Mouse (Mus musculus): Measurements from ENCODE around the gene Olfr901. TPM values are rescaled to one million over a fixed set of nuclear protein-coding genes. Genes with fewer than 3 reads are reported as not detected.
"Not testable (repeated sequence)": the region's sequence is repeated elsewhere in the genome, so short reads cannot be mapped to it uniquely, and the experiment has no call there.

Olfr901 gene
- not detected for total RNA-seq (2021)

DNA sequence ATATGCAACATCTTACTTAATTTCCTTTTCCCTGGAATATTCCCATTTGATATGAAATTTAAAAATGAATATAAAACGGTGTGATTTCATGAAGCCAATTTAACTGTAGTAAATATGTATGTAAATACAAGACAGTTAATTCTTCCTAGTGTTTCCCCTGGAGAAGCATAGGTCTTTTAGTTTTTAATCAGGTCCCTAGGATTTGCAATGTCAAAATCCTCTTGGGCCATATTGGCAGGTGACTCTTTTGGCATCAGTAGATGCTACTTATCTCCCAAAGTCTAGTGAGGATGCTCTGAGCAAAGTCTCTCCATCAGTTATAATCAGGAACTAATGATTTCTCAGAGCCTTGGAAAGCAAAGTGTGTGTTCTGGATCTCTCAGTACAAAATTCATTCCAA lies at the start of gene Olfr901:
TSS of gene Olfr901 (plus strand) at position 301 of the 400 bp plus-strand sequence.
- intact Hi-C loops (cut with DNase I), result no loop called here
- DNase-seq (ENCODE audit: extremely low spot score in 1 of 2, low spot score in 2 of 2), result no peak

DNA sequence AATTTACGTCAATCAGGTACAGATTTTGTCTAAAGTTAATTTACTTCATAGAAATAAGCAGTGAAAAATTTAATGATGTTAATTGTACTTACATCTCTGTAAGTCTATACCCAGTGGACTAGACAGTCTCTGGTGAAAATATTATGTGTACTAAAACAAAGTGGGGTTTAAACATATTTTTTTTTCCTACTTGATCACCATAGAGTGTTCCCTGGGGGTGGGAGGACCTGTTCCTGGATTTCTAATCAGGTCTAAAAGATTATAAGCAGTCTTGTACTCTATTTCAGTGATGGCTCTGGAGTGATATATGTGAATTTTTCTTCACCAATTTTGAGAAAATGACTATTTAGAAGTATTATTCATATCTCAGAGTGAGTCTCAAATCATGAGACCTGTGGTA lies 27.9 kb upstream of the Olfr901 start, which contains the start of gene Olfr147:
TSS of gene Olfr147 (plus strand) at position 301 of the 400 bp plus-strand sequence.
- intact Hi-C loops (cut with DNase I), result no loop called here
- DNase-seq (ENCODE audit: extremely low spot score in 1 of 2, low spot score in 2 of 2), result no peak

DNA sequence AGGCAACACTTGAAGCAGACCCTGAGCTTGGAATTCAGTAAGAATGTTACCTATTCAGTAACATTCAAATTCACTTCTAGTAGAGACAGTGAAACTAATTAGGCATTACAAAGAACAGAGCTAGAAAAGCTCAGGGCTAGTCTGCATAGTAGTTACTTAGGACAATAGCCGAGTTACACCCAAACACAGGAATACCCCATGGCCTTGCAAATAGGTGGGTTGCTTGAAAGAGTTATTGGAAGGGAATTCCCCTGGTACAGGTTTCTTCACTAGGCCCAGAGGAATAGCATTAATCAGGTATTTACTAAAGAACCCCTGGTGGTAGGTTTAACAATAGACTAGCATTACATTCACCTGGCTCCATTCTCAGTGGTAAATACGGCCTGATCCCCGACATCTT lies 21.8 kb upstream of the Olfr901 start:
- DNase-seq (ENCODE audit: extremely low spot score in 1 of 2, low spot score in 2 of 2); intact Hi-C loops (cut with DNase I): not testable (repeated sequence)

DNA sequence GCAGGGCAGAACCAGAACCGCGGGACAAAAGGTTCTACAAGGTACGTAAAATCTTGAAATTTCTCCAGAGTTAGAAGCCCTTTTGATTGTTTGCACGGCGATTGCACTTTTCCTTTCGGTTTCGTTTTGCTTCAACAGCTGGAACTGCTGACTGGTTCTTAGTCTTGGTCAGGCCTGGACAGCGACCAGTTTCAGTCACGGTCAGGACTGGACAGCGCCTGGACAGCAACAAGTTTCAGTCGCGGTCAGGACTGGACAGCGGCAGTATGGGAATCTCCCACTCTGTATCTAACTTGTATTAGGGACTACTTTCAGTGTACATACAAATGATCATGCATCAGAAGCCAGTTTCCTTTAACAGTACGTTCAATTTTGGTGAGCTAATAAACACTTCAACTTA lies 15.8 kb upstream of the Olfr901 start:
- DNase-seq (ENCODE audit: extremely low spot score in 1 of 2, low spot score in 2 of 2); intact Hi-C loops (cut with DNase I): not testable (repeated sequence)

DNA sequence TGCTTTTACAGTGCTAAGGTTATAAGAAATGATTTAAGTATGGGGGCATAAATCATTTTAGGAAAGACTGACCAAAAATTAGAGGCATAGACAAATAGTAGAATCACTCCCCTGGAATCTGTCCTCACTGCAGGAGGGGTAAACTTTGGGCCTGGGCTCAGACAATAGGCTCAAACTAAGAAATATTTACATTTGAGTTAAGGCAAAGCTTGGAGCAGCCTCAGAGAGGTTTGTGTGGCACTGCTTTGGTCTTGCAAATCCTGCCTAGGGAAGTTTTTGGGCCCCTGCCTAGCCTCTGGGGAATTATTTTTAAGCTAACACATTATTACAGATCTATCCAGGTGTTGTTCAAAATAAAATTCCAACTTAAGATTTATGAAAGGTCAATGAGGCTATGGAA lies 5.5 kb upstream of the Olfr901 start:
- intact Hi-C loops (cut with DNase I), result no loop called here

DNA sequence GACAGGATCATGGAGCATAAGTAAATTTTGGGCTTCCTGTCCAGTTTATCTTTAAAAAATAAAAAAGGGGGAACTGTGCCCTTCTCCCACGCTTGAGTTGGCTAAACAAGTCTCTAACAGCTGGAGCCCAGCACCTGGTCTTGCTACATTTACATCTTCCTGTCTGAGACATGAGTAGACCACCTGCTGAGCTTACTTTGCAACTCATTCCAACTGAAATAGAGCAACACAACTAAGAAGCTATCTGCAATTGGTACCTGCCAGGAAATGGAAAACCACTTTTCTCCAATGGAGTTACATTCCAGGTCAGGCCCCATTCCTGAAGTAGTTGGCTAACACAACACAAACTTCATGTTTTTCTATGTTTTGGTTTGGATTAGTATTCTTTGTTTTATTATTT lies 2.2 kb upstream of the Olfr901 start:
- intact Hi-C loops (cut with DNase I), result no loop called here
- DNase-seq (ENCODE audit: extremely low spot score in 1 of 2, low spot score in 2 of 2), result no peak

More for the DNA sequence above, 5.5 kb upstream of the Olfr901 start:
- no peak for DNase-seq (ENCODE audit: extremely low spot score in 1 of 2, low spot score in 2 of 2)

DNA sequence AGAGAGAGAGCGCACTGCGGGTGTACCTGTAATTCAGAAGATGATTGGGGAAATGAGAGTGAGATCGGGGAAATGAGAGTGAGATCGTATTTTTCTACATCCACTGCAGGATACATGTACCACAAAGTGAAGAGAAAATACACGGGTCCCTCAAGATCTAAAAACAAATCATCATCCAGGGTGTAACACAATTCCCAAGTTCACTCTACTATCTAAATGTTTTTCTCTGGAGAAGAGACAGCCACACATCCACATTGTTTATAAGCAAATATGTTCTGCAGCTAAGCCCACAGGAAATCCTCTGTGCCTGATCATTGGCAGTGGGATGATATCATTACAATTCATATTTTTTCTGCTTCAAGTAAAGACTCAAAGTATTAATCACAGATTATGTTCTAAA lies 18.1 kb downstream of the Olfr901 start, which contains the start of gene Olfr902:
TSS of gene Olfr902 (plus strand) at position 301 of the 400 bp plus-strand sequence.
- intact Hi-C loops (cut with DNase I), result no loop called here
- DNase-seq (ENCODE audit: extremely low spot score in 1 of 2, low spot score in 2 of 2), result no peak

DNA sequence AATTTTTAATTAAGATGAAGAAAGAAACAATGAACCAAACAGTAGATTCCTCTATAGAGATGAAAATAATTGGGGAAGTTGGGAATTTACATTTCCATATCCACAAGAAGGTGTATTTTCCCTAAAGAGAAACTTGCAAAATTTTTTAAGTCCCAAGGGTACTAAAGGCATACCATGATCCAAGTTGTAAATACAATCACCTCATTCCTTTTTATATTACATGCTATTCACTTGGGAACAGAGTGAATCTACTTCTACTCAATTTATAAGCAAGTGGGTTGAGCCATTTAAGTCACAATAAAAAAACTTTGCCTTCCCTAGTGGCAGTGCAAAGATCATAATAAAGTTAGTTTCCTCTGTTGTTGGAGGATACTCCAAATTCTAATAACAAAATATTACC lies 33.6 kb downstream of the Olfr901 start, which contains the start of gene Olfr904:
TSS of gene Olfr904 (plus strand) at position 301 of the 400 bp plus-strand sequence.
- intact Hi-C loops (cut with DNase I), result no loop called here
- no peak for DNase-seq (ENCODE audit: extremely low spot score in 1 of 2, low spot score in 2 of 2)

DNA sequence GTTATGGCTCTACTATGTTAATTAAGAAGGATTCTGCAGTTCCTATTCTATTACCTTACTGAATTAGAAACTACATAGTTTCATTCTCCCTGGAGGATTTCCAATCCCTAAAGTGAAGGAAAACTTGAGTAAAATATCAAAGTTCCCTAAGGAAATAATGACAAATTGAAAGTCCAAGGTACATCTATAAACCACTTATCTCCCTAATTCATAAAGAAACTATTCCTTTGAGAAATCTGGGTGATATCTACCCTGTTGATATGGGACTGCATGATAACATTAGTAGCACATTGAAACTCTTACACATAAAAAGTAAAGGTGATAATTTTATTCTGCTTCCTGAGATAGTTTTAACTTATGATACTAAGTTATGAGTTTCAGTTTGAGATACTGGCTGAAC lies 41.6 kb downstream of the Olfr901 start, which contains the start of gene Olfr905:
TSS of gene Olfr905 (plus strand) at position 301 of the 400 bp plus-strand sequence.
- intact Hi-C loops (cut with DNase I), result no loop called here
- no peak for DNase-seq (ENCODE audit: extremely low spot score in 1 of 2, low spot score in 2 of 2)

Other genes with a start within 250 kb of the Olfr901 start
- gene Olfr891, start 248.6 kb upstream of the Olfr901 start, total RNA-seq (2021), result not detected
- not detected for gene Olfr893, start 221.1 kb upstream of the Olfr901 start, total RNA-seq (2021)
- not detected for gene Olfr894, start 211.4 kb upstream of the Olfr901 start, total RNA-seq (2021)
- not detected for gene Olfr143, start 176.7 kb upstream of the Olfr901 start, total RNA-seq (2021)
- gene Olfr895, start 161.6 kb upstream of the Olfr901 start, total RNA-seq (2021), result not detected
- gene Olfr896-ps1, start 138.3 kb upstream of the Olfr901 start, total RNA-seq (2021), result not detected
- gene Olfr25, start 100.4 kb upstream of the Olfr901 start, total RNA-seq (2021), result not detected
- gene Olfr898, start 81.0 kb upstream of the Olfr901 start, total RNA-seq (2021), result not detected
- not detected for gene Olfr250, start 62.6 kb upstream of the Olfr901 start, total RNA-seq (2021)
- not detected for gene Olfr251, start 52.4 kb upstream of the Olfr901 start, total RNA-seq (2021)
- not detected for gene Olfr147, start 27.8 kb upstream of the Olfr901 start, total RNA-seq (2021)
- gene Olfr902, start 18.2 kb downstream of the Olfr901 start, total RNA-seq (2021), result not detected
- gene Olfr904, start 33.7 kb downstream of the Olfr901 start, total RNA-seq (2021), result not detected
- gene Olfr905, start 41.7 kb downstream of the Olfr901 start, total RNA-seq (2021), result not detected
- not detected for gene Olfr906, start 57.6 kb downstream of the Olfr901 start, total RNA-seq (2021)
- not detected for gene Olfr907, start 66.3 kb downstream of the Olfr901 start, total RNA-seq (2021)
- not detected for gene Olfr911-ps1, start 92.1 kb downstream of the Olfr901 start, total RNA-seq (2021)
- not detected for gene Olfr910, start 108.4 kb downstream of the Olfr901 start, total RNA-seq (2021)
- gene Olfr912, start 150.7 kb downstream of the Olfr901 start, total RNA-seq (2021), result not detected
- gene Olfr913, start 163.3 kb downstream of the Olfr901 start, total RNA-seq (2021), result not detected
- gene Olfr914, start 175.6 kb downstream of the Olfr901 start, total RNA-seq (2021), result not detected
- gene Olfr916, start 230.4 kb downstream of the Olfr901 start, total RNA-seq (2021), result not detected
- not detected for gene Olfr917, start 236.4 kb downstream of the Olfr901 start, total RNA-seq (2021)
- gene Olfr918, start 245.1 kb downstream of the Olfr901 start, total RNA-seq (2021), result not detected